Mouse (Mus musculus) intestine, embryonic 14.5 days (tissue): ENCODE data around the gene Fbn1. TPM values are rescaled to one million over a fixed set of nuclear protein-coding genes. Genes with fewer than 3 reads are reported as not detected.
A peak's percentile ranks its signal among the peaks of the same experiment; 100 is the strongest.

ENCODE experiments used
- ATAC-seq: fragments of 200-750 bp; cut with Nextera tagmentation; replicated peaks from 2 replicates; pipeline ENCODE4 v1.8.0; 2017; ENCODE audit warnings: low read depth, moderate number of reproducible peaks, moderate TSS enrichment, moderate library complexity; ENCODE audit not compliant: low FRiP score, low TSS enrichment
- DNase-seq: peaks from one replicate; pipeline ENCODE4 v3.0.0-alpha.2; 2018; ENCODE audit warnings: low spot score
- H3K27ac ChIP-seq: fragments of 300-500 bp; sonication (generic); 2 replicates; pipeline ENCODE4 v1.5.1; 2014; ENCODE audit warnings: low read depth, mild to moderate bottlenecking, control low read depth
- H3K27me3 ChIP-seq: fragments of 300-500 bp; sonication (generic); replicated peaks from 2 replicates; pipeline ENCODE4 v1.6.1; 2014; ENCODE audit warnings: low read length, control low read depth; ENCODE audit not compliant: control insufficient read depth, insufficient read depth
- H3K36me3 ChIP-seq: fragments of 300-500 bp; sonication (generic); 2 replicates; pipeline ENCODE4 v1.6.1; 2014; ENCODE audit warnings: low read length, control low read depth; ENCODE audit not compliant: control insufficient read depth, insufficient read depth
- H3K4me1 ChIP-seq: fragments of 300-500 bp; sonication (generic); replicated peaks from 2 replicates; pipeline ENCODE4 v1.6.1; 2014; ENCODE audit warnings: low read length, control low read depth, mixed read lengths; ENCODE audit not compliant: control insufficient read depth, insufficient read depth
- H3K4me2 ChIP-seq: fragments of 300-500 bp; sonication (generic); 2 replicates; pipeline ENCODE4 v1.6.1; 2014; ENCODE audit warnings: low read length
- H3K4me3 ChIP-seq: fragments of 300-500 bp; sonication (generic); 2 replicates; pipeline ENCODE4 v1.5.1; 2014; ENCODE audit warnings: low read depth, low read length, control low read depth, mixed read lengths
- H3K9ac ChIP-seq: fragments of 300-500 bp; sonication (generic); 2 replicates; pipeline ENCODE4 v1.6.1; 2014; ENCODE audit warnings: mild to moderate bottlenecking, low read length
- H3K9me3 ChIP-seq: fragments of 300-500 bp; sonication (generic); 2 replicates; pipeline ENCODE4 v1.6.1; 2016; ENCODE audit warnings: low read length, control low read depth; ENCODE audit not compliant: control insufficient read depth
- WGBS: fragments of 180-500 bp; shearing (Covaris S2); extraction: QIAGEN DNeasy Blood & Tissue Kit; methylation state at CpG from one replicate; pipeline ENCODE4 v1.1.7; 2014; 5-methylcytosine and 5-hydroxymethylcytosine counted together
- polyA plus RNA-seq: library from polyadenylated mRNA; unstranded; fragments of >200 nt; fragmentation: Nextera tagmentation; extraction: Ambion mirVana; gene quantifications from 2 replicates; pipeline ENCODE4 v1.2.1, GENCODE M21; 2014

The Fbn1 gene
- polyA plus RNA-seq, 1 experiment from 2014 or later = 45.1 TPM

- no peak overlapping the region for H3K9ac ChIP-seq
- H3K9me3 ChIP-seq = no peaks in the 10 kb centered on the region
- no peak for DNase-seq
- no peak overlapping the region for H3K27ac ChIP-seq
- H3K27me3 ChIP-seq = no peaks in the 10 kb centered on the region
- H3K4me2 ChIP-seq = no peak overlapping the region
- H3K4me3 ChIP-seq = no peak overlapping the region
- no peak for ATAC-seq
- no peaks in the 10 kb centered on the region for H3K4me1 ChIP-seq
- no peaks in the 10 kb centered on the region for H3K36me3 ChIP-seq
- 81% methylated on average over 15 of the region's 15 CpGs for WGBS
These were observed 51.6 kb downstream of the Fbn1 start for GRCm38 (mm10) chr2:125456059-125456789.

- ATAC-seq (no peak), DNase-seq (no peak)
- Histone ChIP-seq H3K4me3 (no peak overlapping the region), H3K9ac (no peak overlapping the region), H3K36me3 (no peaks in the 10 kb centered on the region), H3K9me3 (no peaks in the 10 kb centered on the region), H3K4me2 (no peak overlapping the region), H3K27me3 (no peaks in the 10 kb centered on the region), H3K27ac (no peak overlapping the region), H3K4me1 (no peaks in the 10 kb centered on the region)
- 68% methylated on average over 5 of the region's 5 CpGs for WGBS
These were observed 53.0 kb downstream of the Fbn1 start for GRCm38 (mm10) chr2:125454781-125455180.

GRCm38 (mm10) chr2:125452369-125453097, 55.3 kb downstream of the Fbn1 start:
- H3K36me3 ChIP-seq = no peaks in the 10 kb centered on the region
- no peaks in the 10 kb centered on the region for H3K4me1 ChIP-seq
- H3K9ac ChIP-seq = no peak overlapping the region
- ATAC-seq (no peak), DNase-seq (no peak)
- no peaks in the 10 kb centered on the region for H3K27me3 ChIP-seq
- 73% methylated on average over 6 of the region's 6 CpGs for WGBS
- H3K4me3 ChIP-seq = no peak overlapping the region
- H3K4me2 ChIP-seq = no peak overlapping the region
- H3K9me3 ChIP-seq = no peaks in the 10 kb centered on the region
- H3K27ac ChIP-seq = no peak overlapping the region

GRCm38 (mm10) chr2:125449361-125449760, 58.4 kb downstream of the Fbn1 start:
- Histone ChIP-seq H3K36me3 (no peaks in the 10 kb centered on the region), H3K9me3 (no peaks in the 10 kb centered on the region), H3K4me1 (no peaks in the 10 kb centered on the region), H3K9ac (no peak overlapping the region), H3K4me2 (no peak overlapping the region), H3K27ac (no peak overlapping the region), H3K4me3 (no peak overlapping the region), H3K27me3 (no peaks in the 10 kb centered on the region)
- ATAC-seq (no peak), DNase-seq (no peak)
- WGBS = 73% methylated on average over 8 of the region's 8 CpGs

GRCm38 (mm10) chr2:125448881-125449280, 58.9 kb downstream of the Fbn1 start:
- H3K9me3 ChIP-seq = no peaks in the 10 kb centered on the region
- H3K4me2 ChIP-seq = no peak overlapping the region
- no peak for ATAC-seq
- no peak for DNase-seq
- H3K4me3 ChIP-seq = no peak overlapping the region
- WGBS = 62% methylated on average over 6 of the region's 6 CpGs
- H3K9ac ChIP-seq = no peak overlapping the region
- H3K27ac ChIP-seq = no peak overlapping the region
- H3K36me3 ChIP-seq = no peaks in the 10 kb centered on the region
- H3K27me3 ChIP-seq = no peaks in the 10 kb centered on the region
- H3K4me1 ChIP-seq = no peaks in the 10 kb centered on the region

GRCm38 (mm10) chr2:125447274-125447898, 60.4 kb downstream of the Fbn1 start:
- Histone ChIP-seq H3K36me3 (no peaks in the 10 kb centered on the region), H3K9ac (no peak overlapping the region), H3K4me1 (no peaks in the 10 kb centered on the region), H3K27ac (no peak overlapping the region), H3K4me3 (no peak overlapping the region), H3K27me3 (no peaks in the 10 kb centered on the region), H3K4me2 (no peak overlapping the region), H3K9me3 (no peaks in the 10 kb centered on the region)
- 69% methylated on average over 9 of the region's 9 CpGs for WGBS
- DNase-seq (no peak), ATAC-seq (0 out of 2 replicates have a peak, but pooled peaks have one; percentile 12)

GRCm38 (mm10) chr2:125438381-125438780, 69.4 kb downstream of the Fbn1 start:
- no peak overlapping the region for H3K9ac ChIP-seq
- H3K4me3 ChIP-seq = no peak overlapping the region
- no peaks in the 10 kb centered on the region for H3K36me3 ChIP-seq
- 66% methylated on average over 8 of the region's 8 CpGs for WGBS
- DNase-seq (no peak), ATAC-seq (no peak)
- 0 out of 2 replicates have a peak, but pooled peaks cover 3% of the 10 kb centered on the region for H3K4me1 ChIP-seq
- no peaks in the 10 kb centered on the region for H3K27me3 ChIP-seq
- H3K9me3 ChIP-seq = no peaks in the 10 kb centered on the region
- no peak overlapping the region for H3K4me2 ChIP-seq
- H3K27ac ChIP-seq = no peak overlapping the region

- H3K4me3 ChIP-seq = no peak overlapping the region
- no peak overlapping the region for H3K4me2 ChIP-seq
- H3K9ac ChIP-seq = no peak overlapping the region
- no peaks in the 10 kb centered on the region for H3K9me3 ChIP-seq
- no peaks in the 10 kb centered on the region for H3K36me3 ChIP-seq
- ATAC-seq = no peak
- H3K27ac ChIP-seq = no peak overlapping the region
- DNase-seq = no peak
- 0 out of 2 replicates have a peak, but pooled peaks cover 3% of the 10 kb centered on the region for H3K4me1 ChIP-seq
- 48% methylated on average over 7 of the region's 7 CpGs for WGBS
- H3K27me3 ChIP-seq = no peaks in the 10 kb centered on the region
These were observed 71.6 kb downstream of the Fbn1 start for GRCm38 (mm10) chr2:125436240-125436639.
